Mouse (Mus musculus): ENCODE results near the gene Tdgf1.

- TF ChIP-seq MAFK (IDR thresholded peaks at IDR 0.05; ENCODE audit: insufficient read depth, low read depth, low read length) (no peak), CHD2 (IDR thresholded peaks at IDR 0.05; ENCODE audit: low read depth, low read length) (no peak), HCFC1 (IDR thresholded peaks at IDR 0.05; ENCODE audit: borderline replicate concordance, insufficient read depth, low read length) (no peak), ZC3H11A (IDR thresholded peaks at IDR 0.05; ENCODE audit: borderline replicate concordance, low read depth, low read length) (no peak)
These were observed 39.6 kb upstream of the Tdgf1 start for GRCm38 (mm10) chr9:110985541-110985940.
